Mouse (Mus musculus): ENCODE measurements around the gene Olfr356. TPM values are rescaled to one million over a fixed set of nuclear protein-coding genes. Genes with fewer than 3 reads are reported as not detected.

Olfr356 gene
- total RNA-seq (2022), result not detected

DNA sequence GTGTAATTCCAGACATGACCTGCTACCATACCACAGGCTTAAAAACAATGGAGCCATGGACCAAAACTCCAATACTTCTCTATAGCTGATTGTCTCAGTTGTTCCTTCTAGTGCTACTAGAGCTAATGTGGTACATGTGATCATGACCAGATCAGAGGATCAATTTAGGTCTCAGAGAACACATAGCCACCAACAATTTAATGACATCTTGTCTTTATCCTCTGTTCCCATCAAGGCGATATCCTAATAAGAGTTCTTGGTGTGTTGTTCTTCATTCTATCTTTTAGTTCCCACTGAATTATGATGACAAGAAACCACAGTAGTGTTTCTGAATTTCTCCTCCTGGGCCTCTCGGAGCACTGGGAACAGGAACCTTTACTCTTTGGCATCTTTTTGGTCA, at the start of gene Olfr356:
Olfr356 (plus strand) TSS at position 301 of the 400 bp plus-strand sequence.
- DNase-seq (ENCODE audit: low spot score in 2 of 2), result no peak

DNA sequence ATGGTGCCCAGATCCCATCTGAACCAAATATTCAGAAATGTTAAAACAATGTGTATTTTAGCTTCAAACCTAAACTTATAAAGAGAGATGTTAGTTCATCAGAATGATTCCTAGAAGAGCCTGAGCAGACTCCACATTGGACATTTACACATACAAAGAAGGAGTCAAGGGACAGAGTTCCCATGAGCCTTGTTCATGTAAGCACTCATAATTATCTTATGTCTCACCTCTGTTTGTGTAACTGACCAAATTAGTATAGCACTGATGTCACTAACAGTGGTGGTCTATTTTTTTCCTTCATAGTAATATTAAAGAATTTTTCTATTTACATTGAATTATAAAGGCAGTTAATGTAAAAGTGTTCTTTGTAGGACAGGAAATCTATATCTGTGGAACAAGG, 44.1 kb upstream of the Olfr356 start, which contains the start of gene Olfr353:
Olfr353 (minus strand) TSS at position 101 of the 400 bp plus-strand sequence.
- DNase-seq (ENCODE audit: low spot score in 2 of 2), result no peak

DNA sequence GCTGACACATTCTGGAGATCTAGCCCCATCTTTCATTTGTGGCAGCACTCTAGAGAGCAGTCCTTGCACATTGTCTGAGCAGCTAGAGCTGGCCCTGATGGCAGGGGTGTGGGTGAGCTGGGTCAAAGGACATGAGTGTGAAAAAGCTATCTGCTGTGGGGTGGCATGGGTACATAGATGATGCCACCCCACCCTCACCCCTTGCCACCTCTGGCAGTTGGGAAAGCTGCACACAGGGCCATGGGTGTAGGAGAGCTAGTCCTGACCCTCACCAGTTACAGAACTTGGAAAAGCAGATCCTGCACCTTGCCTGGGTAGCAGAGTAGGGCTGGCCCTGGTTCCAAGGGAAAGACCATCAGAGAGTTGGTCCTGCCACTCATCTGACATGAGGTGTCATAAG, 39.8 kb upstream of the Olfr356 start:
- DNase-seq (ENCODE audit: low spot score in 2 of 2), result no peak

DNA sequence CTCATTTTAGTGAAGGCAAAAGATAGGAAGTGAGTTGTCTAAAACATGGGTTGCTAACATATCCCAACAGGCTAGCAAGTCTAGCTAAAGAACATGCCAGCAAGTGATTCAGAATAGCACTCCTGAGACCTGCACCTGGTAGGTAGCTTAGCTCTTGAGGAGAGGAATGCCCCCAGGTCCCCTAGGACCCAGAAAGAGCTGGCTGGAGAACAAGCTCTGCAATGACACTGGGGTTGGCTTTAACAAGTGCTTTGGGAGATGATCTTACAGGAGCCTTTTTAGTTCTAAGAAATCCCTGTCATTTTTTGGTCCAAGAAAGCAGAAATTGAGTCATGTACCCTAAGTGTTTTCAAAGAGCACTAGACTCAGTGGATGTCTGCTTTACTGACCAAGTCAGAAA, 31.5 kb upstream of the Olfr356 start, which contains the start of gene Olfr354:
Olfr354 (plus strand) TSS at position 301 of the 400 bp plus-strand sequence.
- no peak for DNase-seq (ENCODE audit: low spot score in 2 of 2)

DNA sequence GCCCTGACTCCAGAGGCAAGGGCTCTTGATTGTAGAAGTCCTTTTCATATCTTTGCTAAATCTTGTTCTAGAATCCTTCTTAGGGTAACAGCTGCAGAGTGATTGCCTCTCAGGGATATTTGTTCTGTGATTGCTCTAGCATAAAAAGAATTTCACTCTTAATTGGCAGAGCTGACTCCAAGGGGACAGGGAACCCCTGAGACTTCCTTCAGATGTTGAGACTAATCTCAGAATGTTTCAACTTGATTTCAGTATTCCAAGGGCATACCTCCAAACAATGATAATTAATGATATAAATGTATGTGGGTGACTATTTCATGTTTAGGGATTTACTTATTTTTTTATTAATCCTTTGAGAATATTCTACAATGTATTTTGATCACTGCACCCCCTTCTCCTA, 8.1 kb upstream of the Olfr356 start, which contains the start of gene Olfr355:
Olfr355 (minus strand) TSS at position 101 of the 400 bp plus-strand sequence.
- no peak for DNase-seq (ENCODE audit: low spot score in 2 of 2)

Other genes starting within 250 kb of the Olfr356 start
- not detected for gene Olfr347, start 205.2 kb upstream of the Olfr356 start, total RNA-seq (2022)
- not detected for gene Olfr348, start 152.8 kb upstream of the Olfr356 start, total RNA-seq (2022)
- not detected for gene Olfr50, start 146.6 kb upstream of the Olfr356 start, total RNA-seq (2022)
- not detected for gene Olfr3, start 120.1 kb upstream of the Olfr356 start, total RNA-seq (2022)
- not detected for gene Olfr350, start 90.8 kb upstream of the Olfr356 start, total RNA-seq (2022)
- gene Olfr351, start 74.5 kb upstream of the Olfr356 start, total RNA-seq (2022), result not detected
- not detected for gene Olfr352, start 68.7 kb upstream of the Olfr356 start, total RNA-seq (2022)
- not detected for gene Olfr353, start 44.2 kb upstream of the Olfr356 start, total RNA-seq (2022)
- not detected for gene Olfr354, start 31.4 kb upstream of the Olfr356 start, total RNA-seq (2022)
- gene Olfr355, start 8.2 kb upstream of the Olfr356 start, total RNA-seq (2022), result not detected
- not detected for gene Olfr357, start 56.7 kb downstream of the Olfr356 start, total RNA-seq (2022)
- gene Olfr358, start 72.2 kb downstream of the Olfr356 start, total RNA-seq (2022), result not detected
- not detected for gene Olfr360, start 128.6 kb downstream of the Olfr356 start, total RNA-seq (2022)
- gene Olfr361, start 152.2 kb downstream of the Olfr356 start, total RNA-seq (2022), result not detected
- not detected for gene Olfr362, start 180.8 kb downstream of the Olfr356 start, total RNA-seq (2022)
- gene Olfr364-ps1, start 202.2 kb downstream of the Olfr356 start, total RNA-seq (2022), result not detected

All from gastrocnemius, adult 8-10 months (tissue).